Mouse (Mus musculus) liver, adult 2 months (tissue): ENCODE results near the gene Setd5. TPM values are rescaled to one million over a fixed set of nuclear protein-coding genes. Genes with fewer than 3 reads are reported as not detected.
A peak's percentile ranks its signal among the peaks of the same experiment; 100 is the strongest.

Source experiments
- DNase-seq: peaks from one replicate; pipeline ENCODE4 v3.0.0-alpha.2; 2011; ENCODE audit warnings: low read depth, low spot score; ENCODE audit errors: extremely low read depth
- H3K27ac ChIP-seq: fragments of 200-500 bp; replicated peaks from 2 replicates; pipeline ENCODE4 v1.5.1; 2012; ENCODE audit warnings: low read depth, mild to moderate bottlenecking, control low read depth, inconsistent platforms, low read length; ENCODE audit not compliant: insufficient read depth
- H3K27me3 ChIP-seq: fragments of 200-500 bp; 2 replicates; pipeline ENCODE4 v1.6.1; 2012; ENCODE audit warnings: mild to moderate bottlenecking, moderate library complexity, low read length, inconsistent platforms; ENCODE audit not compliant: control insufficient read depth, insufficient read depth
- H3K36me3 ChIP-seq: fragments of 200-500 bp; 2 replicates; pipeline ENCODE4 v1.6.1; 2012; ENCODE audit warnings: low read length, inconsistent platforms; ENCODE audit not compliant: control insufficient read depth, insufficient read depth
- H3K4me1 ChIP-seq: fragments of 200-500 bp; 2 replicates; pipeline ENCODE4 v1.6.1; 2011; ENCODE audit warnings: low read length; ENCODE audit not compliant: control insufficient read depth, insufficient read depth
- H3K4me3 ChIP-seq: fragments of 200-500 bp; 2 replicates; pipeline ENCODE4 v1.5.1; 2011; ENCODE audit warnings: low read depth, mild to moderate bottlenecking, control low read depth, low read length, moderate library complexity; ENCODE audit not compliant: insufficient read depth
- H3K79me2 ChIP-seq: fragments of 200-500 bp; 2 replicates; pipeline ENCODE4 v1.6.1; 2012; ENCODE audit warnings: inconsistent platforms, mild to moderate bottlenecking, low read length, moderate library complexity; ENCODE audit not compliant: control insufficient read depth, insufficient read depth
- H3K9ac ChIP-seq: fragments of 200-500 bp; 2 replicates; pipeline ENCODE4 v1.6.1; 2012; ENCODE audit warnings: low read depth, mild to moderate bottlenecking, control low read depth, inconsistent platforms, low read length
- CTCF ChIP-seq: fragments of 200-500 bp; IDR thresholded peaks from 2 replicates; pipeline ENCODE4 v1.5.1; 2011; ENCODE audit warnings: low read depth, low read length, control low read depth
- POLR2A ChIP-seq: fragments of 200-500 bp; IDR thresholded peaks from 2 replicates; pipeline ENCODE4 v1.6.1; 2011; ENCODE audit warnings: low read length, control low read depth; ENCODE audit not compliant: insufficient read depth; ENCODE audit errors: extremely low read depth
- WGBS: fragments of 180-500 bp; shearing (Covaris S2); methylation state at CpG from one replicate; pipeline ENCODE4 v1.1.7; 2018; 5-methylcytosine and 5-hydroxymethylcytosine counted together
- polyA plus RNA-seq: library from polyadenylated mRNA; depleted of rRNA; stranded (reverse); fragments of >200 nt; gene quantifications from 2 replicates; pipeline ENCODE4 v1.2.3, GENCODE M21; 2012
- total RNA-seq: library from RNA; depleted of rRNA; stranded (reverse); fragments of >200 nt; gene quantifications from 2 replicates; pipeline ENCODE4 v1.2.3, GENCODE M21; 2014

Gene Setd5
- total and polyA plus RNA-seq, 2 experiments: 11.8 to 28.1 TPM

GRCm38 (mm10) chr6:113032121-113032520 lies 45.0 kb upstream of the Setd5 start:
- H3K4me3 ChIP-seq: no peak overlapping the region
- H3K4me1 ChIP-seq: no peaks in the 10 kb centered on the region
- H3K9ac ChIP-seq: no peak overlapping the region
- no peaks in the 10 kb centered on the region for H3K27me3 ChIP-seq
- no peak for DNase-seq
- TF ChIP-seq POLR2A (no peak), CTCF (no peak)
- H3K27ac ChIP-seq: no peak overlapping the region
- WGBS: 81% methylated on average over 3 of the region's 3 CpGs
- no peaks in the 10 kb centered on the region for H3K79me2 ChIP-seq
- H3K36me3 ChIP-seq: no peaks in the 10 kb centered on the region

GRCm38 (mm10) chr6:113033185-113033584 lies 44.0 kb upstream of the Setd5 start:
- H3K36me3 ChIP-seq: no peaks in the 10 kb centered on the region
- H3K27me3 ChIP-seq: no peaks in the 10 kb centered on the region
- WGBS: 86% methylated on average over 2 of the region's 2 CpGs
- TF ChIP-seq POLR2A: no peak
- TF ChIP-seq CTCF: no peak
- H3K9ac ChIP-seq: no peak overlapping the region
- H3K79me2 ChIP-seq: no peaks in the 10 kb centered on the region
- no peak overlapping the region for H3K27ac ChIP-seq
- H3K4me1 ChIP-seq: no peaks in the 10 kb centered on the region
- no peak overlapping the region for H3K4me3 ChIP-seq
- no peak for DNase-seq

GRCm38 (mm10) chr6:113034466-113034865 lies 42.7 kb upstream of the Setd5 start:
- Histone ChIP-seq H3K27me3 (no peaks in the 10 kb centered on the region), H3K36me3 (no peaks in the 10 kb centered on the region), H3K4me3 (no peak overlapping the region), H3K79me2 (no peaks in the 10 kb centered on the region), H3K4me1 (peaks cover 5% of the 10 kb centered on the region), H3K27ac (no peak overlapping the region), H3K9ac (no peak overlapping the region)
- no peak for DNase-seq
- TF ChIP-seq CTCF (no peak), POLR2A (no peak)
- WGBS: 95% methylated on average over 6 of the region's 6 CpGs

GRCm38 (mm10) chr6:113036463-113037175 lies 40.5 kb upstream of the Setd5 start:
- H3K9ac ChIP-seq: no peak overlapping the region
- no peaks in the 10 kb centered on the region for H3K27me3 ChIP-seq
- H3K27ac ChIP-seq: no peak overlapping the region
- H3K36me3 ChIP-seq: no peaks in the 10 kb centered on the region
- H3K4me3 ChIP-seq: no peak overlapping the region
- H3K79me2 ChIP-seq: no peaks in the 10 kb centered on the region
- peaks cover 5% of the 10 kb centered on the region for H3K4me1 ChIP-seq
- TF ChIP-seq CTCF (peak; percentile 32; the same call in 1 of the 2 replicates), POLR2A (no peak)
- WGBS: 54% methylated on average over 4 of the region's 4 CpGs
- peak; percentile 47 for DNase-seq

- peaks cover 5% of the 10 kb centered on the region for H3K4me1 ChIP-seq
- H3K27ac ChIP-seq: peak overlapping the region; percentile 65
- H3K36me3 ChIP-seq: no peaks in the 10 kb centered on the region
- DNase-seq: peak; percentile 85
- no peaks in the 10 kb centered on the region for H3K27me3 ChIP-seq
- 2% methylated on average over 19 of the region's 19 CpGs for WGBS
- H3K79me2 ChIP-seq: no peaks in the 10 kb centered on the region
- peak overlapping the region; percentile 11; the same call in 1 of the 2 replicates for H3K4me3 ChIP-seq
- peak overlapping the region; percentile 41 for H3K9ac ChIP-seq
- TF ChIP-seq POLR2A: no peak
- peak; percentile 91 for TF ChIP-seq CTCF
Observed at GRCm38 (mm10) chr6:113037946-113038734, 39.0 kb upstream of the Setd5 start.
